Mouse (Mus musculus): ENCODE data around the gene Nupr1l. TPM values are rescaled to one million over a fixed set of nuclear protein-coding genes. Genes with fewer than 3 reads are reported as not detected.
A peak's percentile ranks its signal among the peaks of the same experiment; 100 is the strongest.
"Not testable (repeated sequence)": the region's sequence is repeated elsewhere in the genome, so short reads cannot be mapped to it uniquely, and the experiment has no call there.

The Nupr1l gene
- polyA plus RNA-seq, 1 experiment from 2014 or later = 2.9 TPM

DNA sequence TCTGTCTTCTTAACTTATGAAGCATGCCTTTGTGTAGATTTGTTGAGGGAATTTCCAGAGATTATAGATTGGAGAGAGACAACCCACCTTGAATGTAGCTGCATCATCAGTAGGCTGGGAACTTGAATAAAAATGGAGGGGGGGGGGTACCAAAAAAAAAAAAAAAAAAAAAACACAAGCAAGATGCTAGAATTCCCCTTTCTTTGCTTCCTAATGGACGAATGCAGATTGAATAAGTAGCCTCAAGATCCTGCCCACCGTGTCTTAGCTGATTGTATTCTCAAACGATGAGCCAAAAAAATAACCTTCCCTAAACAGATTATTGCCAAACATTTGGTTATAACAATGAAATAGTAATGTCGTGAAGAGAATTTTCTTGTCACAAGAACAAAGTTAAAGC, 565 bp upstream of the Nupr1l start:
- Histone ChIP-seq H3K27me3 (ENCODE audit: control insufficient read depth, insufficient read depth, low read length) (no peaks in the 10 kb centered on the region), H3K4me3 (ENCODE audit: low read depth, low read length) (peak overlapping the region; percentile 64), H3K27ac (ENCODE audit: low read depth, low read length) (peak overlapping the region; percentile 47; the same call in 1 of the 2 replicates), H3K9me3 (ENCODE audit: control insufficient read depth, low read length) (no peaks in the 10 kb centered on the region), H3K36me3 (ENCODE audit: control insufficient read depth, insufficient read depth, low read length) (no peaks in the 10 kb centered on the region), H3K4me2 (ENCODE audit: low read depth) (peak overlapping the region; percentile 68), H3K9ac (ENCODE audit: low read length) (peak overlapping the region; percentile 81), H3K4me1 (ENCODE audit: control insufficient read depth, insufficient read depth, low read length) (no peaks in the 10 kb centered on the region)
- DNase-seq (ENCODE audit: low spot score) (no peak), ATAC-seq (ENCODE audit: insufficient read depth, low FRiP score, low TSS enrichment) (no peak)
- 33% methylated on average over 4 of the region's 4 CpGs for WGBS

GRCm38 (mm10) chr5:129909147-129909546, 807 bp downstream of the Nupr1l start:
- peak overlapping the region; percentile 64 for H3K4me3 ChIP-seq (ENCODE audit: low read depth, low read length)
- no peaks in the 10 kb centered on the region for H3K9me3 ChIP-seq (ENCODE audit: control insufficient read depth, low read length)
- peak overlapping the region; percentile 81 for H3K9ac ChIP-seq (ENCODE audit: low read length)
- H3K36me3 ChIP-seq (ENCODE audit: control insufficient read depth, insufficient read depth, low read length) = no peaks in the 10 kb centered on the region
- no peak for DNase-seq (ENCODE audit: low spot score)
- H3K27me3 ChIP-seq (ENCODE audit: control insufficient read depth, insufficient read depth, low read length) = no peaks in the 10 kb centered on the region
- 73% methylated on average over 9 of the region's 9 CpGs for WGBS
- no peak for ATAC-seq (ENCODE audit: insufficient read depth, low FRiP score, low TSS enrichment)
- H3K27ac ChIP-seq (ENCODE audit: low read depth, low read length) = peak overlapping the region; percentile 90; the same call in 1 of the 2 replicates
- H3K4me2 ChIP-seq (ENCODE audit: low read depth) = peak overlapping the region; percentile 68
- H3K4me1 ChIP-seq (ENCODE audit: control insufficient read depth, insufficient read depth, low read length) = no peaks in the 10 kb centered on the region

DNA sequence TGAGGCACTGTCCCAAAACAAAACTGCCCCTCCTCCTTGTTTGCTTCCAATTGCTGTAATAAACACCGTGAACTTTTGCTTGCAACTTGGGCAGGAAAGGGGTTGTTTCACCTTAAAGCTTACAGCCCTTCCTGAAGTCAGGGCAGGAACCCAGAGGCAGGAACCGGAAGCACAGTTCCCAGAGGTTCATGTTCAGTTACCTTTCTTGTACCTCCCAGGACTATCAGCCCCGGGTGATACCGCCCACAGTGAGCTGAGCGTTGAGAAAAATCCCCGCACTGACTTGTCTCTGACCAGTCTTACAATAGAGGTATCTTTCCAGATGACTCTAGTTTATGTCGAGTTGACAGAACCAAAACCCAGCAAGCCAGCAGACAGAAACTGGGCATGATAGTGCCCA, 1.3 kb downstream of the Nupr1l start:
- H3K27me3 ChIP-seq (ENCODE audit: control insufficient read depth, insufficient read depth, low read length) = no peaks in the 10 kb centered on the region
- H3K4me2 ChIP-seq (ENCODE audit: low read depth) = 0 out of 2 replicates have a peak overlapping the region, but pooled peaks have one; percentile 68
- ATAC-seq (ENCODE audit: insufficient read depth, low FRiP score, low TSS enrichment) = no peak
- no peak overlapping the region for H3K4me3 ChIP-seq (ENCODE audit: low read depth, low read length)
- DNase-seq (ENCODE audit: low spot score) = no peak
- no peaks in the 10 kb centered on the region for H3K36me3 ChIP-seq (ENCODE audit: control insufficient read depth, insufficient read depth, low read length)
- H3K4me1 ChIP-seq (ENCODE audit: control insufficient read depth, insufficient read depth, low read length) = no peaks in the 10 kb centered on the region
- H3K27ac ChIP-seq (ENCODE audit: low read depth, low read length) = no peak overlapping the region
- WGBS = 81% methylated on average over 7 of the region's 7 CpGs
- no peaks in the 10 kb centered on the region for H3K9me3 ChIP-seq (ENCODE audit: control insufficient read depth, low read length)
- H3K9ac ChIP-seq (ENCODE audit: low read length) = no peak overlapping the region

GRCm38 (mm10) chr5:129914024-129914423, 5.7 kb downstream of the Nupr1l start:
- Histone ChIP-seq H3K4me2 (ENCODE audit: low read depth) (no peak overlapping the region), H3K27ac (ENCODE audit: low read depth, low read length) (no peak overlapping the region), H3K27me3 (ENCODE audit: control insufficient read depth, insufficient read depth, low read length) (no peaks in the 10 kb centered on the region), H3K4me3 (ENCODE audit: low read depth, low read length) (no peak overlapping the region), H3K9me3 (ENCODE audit: control insufficient read depth, low read length) (no peaks in the 10 kb centered on the region), H3K4me1 (ENCODE audit: control insufficient read depth, insufficient read depth, low read length) (no peaks in the 10 kb centered on the region), H3K36me3 (ENCODE audit: control insufficient read depth, insufficient read depth, low read length) (no peaks in the 10 kb centered on the region), H3K9ac (ENCODE audit: low read length) (no peak overlapping the region)
- WGBS = 23% methylated on average over 2 of the region's 2 CpGs
- no peak for ATAC-seq (ENCODE audit: insufficient read depth, low FRiP score, low TSS enrichment)
- no peak for DNase-seq (ENCODE audit: low spot score)

DNA sequence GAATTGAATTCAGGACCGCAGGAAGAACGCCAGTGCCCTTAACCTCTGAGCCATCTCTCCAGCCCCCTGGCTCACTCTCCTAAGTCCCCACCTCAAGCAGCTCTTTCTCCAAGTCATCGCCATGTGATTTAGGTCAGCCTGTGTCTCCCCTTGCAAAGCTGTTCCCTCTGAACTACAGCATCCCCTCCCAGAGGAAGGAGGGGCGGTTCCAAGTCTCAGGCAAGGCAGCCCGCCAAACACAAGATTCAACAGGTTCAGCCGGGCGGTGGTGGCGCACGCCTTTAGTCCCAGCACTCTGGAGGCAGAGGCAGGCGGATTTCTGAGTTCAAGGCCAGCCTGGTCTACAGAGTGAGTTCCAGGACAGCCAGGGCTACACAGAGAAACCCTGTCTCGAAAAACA, 7.2 kb downstream of the Nupr1l start:
- ATAC-seq (ENCODE audit: insufficient read depth, low FRiP score, low TSS enrichment); DNase-seq (ENCODE audit: low spot score); H3K4me2 ChIP-seq (ENCODE audit: low read depth); H3K36me3 ChIP-seq (ENCODE audit: control insufficient read depth, insufficient read depth, low read length); H3K9me3 ChIP-seq (ENCODE audit: control insufficient read depth, low read length); H3K4me1 ChIP-seq (ENCODE audit: control insufficient read depth, insufficient read depth, low read length); H3K4me3 ChIP-seq (ENCODE audit: low read depth, low read length); H3K9ac ChIP-seq (ENCODE audit: low read length); H3K27me3 ChIP-seq (ENCODE audit: control insufficient read depth, insufficient read depth, low read length); H3K27ac ChIP-seq (ENCODE audit: low read depth, low read length): not testable (repeated sequence)
- WGBS = 88% methylated on average over 10 of the region's 11 CpGs

DNA sequence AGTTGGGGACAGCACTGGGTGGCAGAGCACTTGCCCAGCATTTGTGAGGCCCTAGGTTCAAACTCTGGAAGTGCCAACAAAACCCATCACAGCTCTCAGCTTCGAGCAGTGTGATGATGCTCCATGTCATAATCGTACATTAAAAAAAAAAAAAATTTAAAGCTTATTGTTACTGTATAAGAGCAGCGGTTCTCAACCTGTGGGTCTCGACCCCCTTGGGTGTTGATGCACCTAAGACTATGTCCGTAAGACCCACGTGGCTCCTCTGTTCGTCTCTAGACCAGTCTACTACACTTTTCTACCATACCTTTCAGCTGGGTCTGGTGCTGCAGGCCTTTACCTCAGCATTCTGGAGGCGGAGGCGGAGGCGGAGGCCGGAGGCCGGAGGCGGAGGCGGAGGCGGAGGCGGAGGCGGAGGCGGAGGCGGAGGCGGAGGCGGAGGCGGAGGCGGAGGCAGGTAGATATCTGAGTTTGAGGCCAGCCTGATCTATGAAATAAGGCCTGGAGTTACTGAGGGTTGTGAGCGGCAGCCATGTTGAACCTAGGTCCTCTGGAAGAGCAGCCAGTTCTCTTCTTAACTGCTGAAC, 9.8 kb downstream of the Nupr1l start:
- Histone ChIP-seq H3K4me2 (ENCODE audit: low read depth) (no peak overlapping the region), H3K4me1 (ENCODE audit: control insufficient read depth, insufficient read depth, low read length) (no peaks in the 10 kb centered on the region), H3K9ac (ENCODE audit: low read length) (no peak overlapping the region), H3K27ac (ENCODE audit: low read depth, low read length) (no peak overlapping the region), H3K4me3 (ENCODE audit: low read depth, low read length) (no peak overlapping the region), H3K9me3 (ENCODE audit: control insufficient read depth, low read length) (no peaks in the 10 kb centered on the region), H3K36me3 (ENCODE audit: control insufficient read depth, insufficient read depth, low read length) (no peaks in the 10 kb centered on the region), H3K27me3 (ENCODE audit: control insufficient read depth, insufficient read depth, low read length) (no peaks in the 10 kb centered on the region)
- ATAC-seq (ENCODE audit: insufficient read depth, low FRiP score, low TSS enrichment) = no peak
- WGBS = 89% methylated on average over 24 of the region's 24 CpGs
- DNase-seq (ENCODE audit: low spot score) = no peak

GRCm38 (mm10) chr5:129918752-129919151, 10.4 kb downstream of the Nupr1l start:
- 84% methylated on average over 9 of the region's 9 CpGs for WGBS
- Histone ChIP-seq H3K27ac (ENCODE audit: low read depth, low read length) (no peak overlapping the region), H3K4me1 (ENCODE audit: control insufficient read depth, insufficient read depth, low read length) (no peaks in the 10 kb centered on the region), H3K4me2 (ENCODE audit: low read depth) (no peak overlapping the region), H3K9ac (ENCODE audit: low read length) (no peak overlapping the region), H3K4me3 (ENCODE audit: low read depth, low read length) (no peak overlapping the region), H3K27me3 (ENCODE audit: control insufficient read depth, insufficient read depth, low read length) (no peaks in the 10 kb centered on the region), H3K36me3 (ENCODE audit: control insufficient read depth, insufficient read depth, low read length) (no peaks in the 10 kb centered on the region), H3K9me3 (ENCODE audit: control insufficient read depth, low read length) (no peaks in the 10 kb centered on the region)
- DNase-seq (ENCODE audit: low spot score) = no peak
- no peak for ATAC-seq (ENCODE audit: insufficient read depth, low FRiP score, low TSS enrichment)

DNA sequence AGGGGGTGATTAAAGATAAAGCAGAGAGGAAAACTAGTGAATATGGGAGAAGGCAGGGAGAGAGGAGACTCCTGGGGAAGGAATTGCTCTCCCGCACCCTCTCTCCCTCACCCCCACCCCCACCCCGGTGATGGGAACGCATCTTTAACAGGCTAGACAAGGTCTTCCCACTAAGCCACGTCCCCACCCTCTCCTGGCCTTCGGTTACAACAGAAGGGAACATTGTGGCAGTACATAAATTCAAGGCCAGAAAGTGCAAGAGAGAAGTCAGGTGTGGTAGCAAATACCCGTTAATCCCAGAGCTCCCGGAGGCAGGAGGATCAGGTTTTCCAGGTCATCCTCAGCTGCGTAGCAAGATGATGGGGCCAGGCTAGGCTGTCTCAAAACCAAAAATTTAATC, 11.0 kb downstream of the Nupr1l start:
- Histone ChIP-seq H3K9ac (ENCODE audit: low read length) (no peak overlapping the region), H3K4me1 (ENCODE audit: control insufficient read depth, insufficient read depth, low read length) (no peaks in the 10 kb centered on the region), H3K4me3 (ENCODE audit: low read depth, low read length) (no peak overlapping the region), H3K4me2 (ENCODE audit: low read depth) (no peak overlapping the region), H3K27me3 (ENCODE audit: control insufficient read depth, insufficient read depth, low read length) (no peaks in the 10 kb centered on the region), H3K9me3 (ENCODE audit: control insufficient read depth, low read length) (no peaks in the 10 kb centered on the region), H3K27ac (ENCODE audit: low read depth, low read length) (no peak overlapping the region), H3K36me3 (ENCODE audit: control insufficient read depth, insufficient read depth, low read length) (no peaks in the 10 kb centered on the region)
- ATAC-seq (ENCODE audit: insufficient read depth, low FRiP score, low TSS enrichment) = no peak
- 70% methylated on average over 8 of the region's 8 CpGs for WGBS
- DNase-seq (ENCODE audit: low spot score) = no peak

- DNase-seq (ENCODE audit: low spot score) (no peak), ATAC-seq (ENCODE audit: insufficient read depth, low FRiP score, low TSS enrichment) (no peak)
- no peak overlapping the region for H3K4me2 ChIP-seq (ENCODE audit: low read depth)
- no peaks in the 10 kb centered on the region for H3K36me3 ChIP-seq (ENCODE audit: control insufficient read depth, insufficient read depth, low read length)
- no peaks in the 10 kb centered on the region for H3K27me3 ChIP-seq (ENCODE audit: control insufficient read depth, insufficient read depth, low read length)
- H3K9me3 ChIP-seq (ENCODE audit: control insufficient read depth, low read length) = no peaks in the 10 kb centered on the region
- WGBS = 94% methylated on average over 4 of the region's 4 CpGs
- H3K4me1 ChIP-seq (ENCODE audit: control insufficient read depth, insufficient read depth, low read length) = no peaks in the 10 kb centered on the region
- no peak overlapping the region for H3K27ac ChIP-seq (ENCODE audit: low read depth, low read length)
- H3K9ac ChIP-seq (ENCODE audit: low read length) = no peak overlapping the region
- no peak overlapping the region for H3K4me3 ChIP-seq (ENCODE audit: low read depth, low read length)
These were observed 13.6 kb downstream of the Nupr1l start for GRCm38 (mm10) chr5:129921972-129922371.

Measured in neural tube, embryonic 11.5 days (tissue).